Mouse (Mus musculus) limb, embryonic 11.5 days (tissue): ENCODE measurements around the gene Eci1. TPM values are rescaled to one million over a fixed set of nuclear protein-coding genes. Genes with fewer than 3 reads are reported as not detected.

Source experiments
- ATAC-seq: fragments of 200-750 bp; cut with Nextera tagmentation; 2 replicates; pipeline ENCODE4 v1.8.0; 2017; ENCODE audit warnings: low read depth; ENCODE audit not compliant: insufficient number of reproducible peaks, low FRiP score, low TSS enrichment
- DNase-seq: peaks from one replicate; pipeline ENCODE4 v3.0.0-alpha.2; 2015; ENCODE audit warnings: low spot score
- H3K27ac ChIP-seq: fragments of 300-500 bp; sonication (generic); replicated peaks from 2 replicates; pipeline ENCODE4 v1.5.1; 2014; ENCODE audit warnings: low read depth, mild to moderate bottlenecking, low read length
- H3K27me3 ChIP-seq: fragments of 300-500 bp; sonication (generic); 2 replicates; pipeline ENCODE4 v1.6.1; 2014; ENCODE audit warnings: mild to moderate bottlenecking, low read length, mixed read lengths; ENCODE audit not compliant: control insufficient read depth, insufficient read depth
- H3K36me3 ChIP-seq: fragments of 300-500 bp; sonication (generic); 2 replicates; pipeline ENCODE4 v1.6.1; 2014; ENCODE audit warnings: mild to moderate bottlenecking, low read length, moderate library complexity, mixed read lengths; ENCODE audit not compliant: control insufficient read depth, insufficient read depth
- H3K4me1 ChIP-seq: fragments of 300-500 bp; sonication (generic); 2 replicates; pipeline ENCODE4 v1.6.1; 2014; ENCODE audit warnings: low read length, mixed read lengths; ENCODE audit not compliant: control insufficient read depth, insufficient read depth
- H3K4me2 ChIP-seq: fragments of 300-500 bp; sonication (generic); 2 replicates; pipeline ENCODE4 v1.6.1; 2014; ENCODE audit warnings: low read depth, mild to moderate bottlenecking, moderate library complexity; ENCODE audit not compliant: severe bottlenecking
- H3K4me3 ChIP-seq: fragments of 300-500 bp; sonication (generic); 2 replicates; pipeline ENCODE4 v1.5.1; 2014; ENCODE audit warnings: low read depth, low read length
- H3K9ac ChIP-seq: fragments of 300-500 bp; sonication (generic); 2 replicates; pipeline ENCODE4 v1.6.1; 2014; ENCODE audit warnings: mild to moderate bottlenecking, low read length
- H3K9me3 ChIP-seq: fragments of 300-500 bp; sonication (generic); 2 replicates; pipeline ENCODE4 v1.6.1; 2016; ENCODE audit warnings: low read length; ENCODE audit not compliant: control insufficient read depth
- WGBS: fragments of 180-500 bp; shearing (Covaris S2); extraction: QIAGEN DNeasy Blood & Tissue Kit; methylation state at CpG from one replicate; pipeline ENCODE4 v1.1.7; 2014; 5-methylcytosine and 5-hydroxymethylcytosine counted together
- polyA plus RNA-seq: library from polyadenylated mRNA; unstranded; fragments of >200 nt; fragmentation: Nextera tagmentation; extraction: Ambion mirVana; gene quantifications from 2 replicates; pipeline ENCODE4 v1.2.1, GENCODE M21; 2014

Eci1 gene
- polyA plus RNA-seq, 1 experiment from 2014 or later: 90.0 TPM

DNA sequence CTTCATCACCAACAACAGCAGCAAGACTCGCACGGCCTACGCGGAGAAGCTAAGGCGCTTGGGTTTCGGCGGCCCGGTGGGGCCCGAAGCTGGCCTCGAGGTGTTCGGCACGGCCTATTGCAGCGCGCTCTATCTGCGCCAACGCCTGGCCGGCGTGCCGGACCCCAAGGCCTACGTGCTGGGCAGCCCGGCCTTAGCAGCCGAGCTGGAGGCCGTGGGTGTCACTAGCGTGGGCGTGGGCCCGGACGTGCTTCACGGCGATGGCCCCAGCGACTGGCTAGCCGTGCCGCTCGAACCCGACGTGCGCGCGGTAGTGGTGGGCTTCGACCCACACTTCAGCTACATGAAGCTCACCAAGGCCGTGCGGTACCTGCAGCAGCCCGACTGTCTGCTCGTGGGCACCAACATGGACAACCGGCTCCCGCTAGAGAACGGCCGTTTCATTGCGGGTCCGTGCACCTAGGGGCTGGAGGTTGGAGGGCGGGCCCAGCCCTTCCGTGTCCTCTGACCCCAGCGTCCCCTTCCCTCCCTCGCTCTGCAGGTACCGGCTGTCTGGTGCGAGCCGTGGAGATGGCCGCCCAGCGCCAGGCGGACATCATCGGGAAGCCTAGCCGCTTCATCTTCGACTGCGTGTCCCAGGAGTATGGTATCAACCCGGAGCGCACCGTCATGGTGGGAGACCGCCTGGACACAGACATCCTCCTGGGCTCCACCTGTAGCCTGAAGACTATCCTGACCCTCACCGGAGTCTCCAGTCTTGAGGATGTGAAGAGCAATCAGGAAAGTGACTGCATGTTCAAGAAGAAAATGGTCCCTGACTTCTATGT lies 44.5 kb downstream of the Eci1 start:
- H3K27me3 ChIP-seq: no peaks in the 10 kb centered on the region
- peak; percentile 49 for DNase-seq
- WGBS: 2% methylated on average over 68 of the region's 68 CpGs

DNA sequence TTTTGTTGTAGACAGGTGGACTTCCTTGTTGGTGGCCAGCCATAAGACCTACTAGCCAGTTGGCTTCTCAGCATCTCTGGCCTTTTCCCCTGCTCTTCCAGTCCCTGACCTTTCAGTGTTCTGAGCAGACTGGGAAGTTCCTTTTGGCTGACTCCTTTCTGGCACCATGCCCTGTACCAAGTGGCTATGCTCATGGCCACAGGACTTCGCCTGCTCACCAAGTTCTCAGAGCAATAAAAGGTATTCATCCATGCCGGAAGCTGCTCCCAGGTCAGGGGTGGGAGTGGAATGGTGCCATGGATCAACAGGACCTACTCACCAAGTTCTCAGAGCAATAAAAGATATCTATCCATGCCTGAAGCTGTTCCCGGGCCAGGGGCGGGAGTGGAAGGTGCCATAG lies 46.1 kb downstream of the Eci1 start:
- H3K9me3 ChIP-seq: no peaks in the 10 kb centered on the region
- 89% methylated on average over 4 of the region's 4 CpGs for WGBS
- H3K4me3 ChIP-seq: no peak overlapping the region
- H3K27me3 ChIP-seq: no peaks in the 10 kb centered on the region
- peak overlapping the region; percentile 98; the same call in 1 of the 2 replicates for H3K4me2 ChIP-seq
- DNase-seq (no peak), ATAC-seq (no peak)
- no peak overlapping the region for H3K27ac ChIP-seq
- peaks cover 21% of the 10 kb centered on the region for H3K36me3 ChIP-seq
- peaks cover 12% of the 10 kb centered on the region for H3K4me1 ChIP-seq
- no peak overlapping the region for H3K9ac ChIP-seq

More for the DNA sequence above, 44.5 kb downstream of the Eci1 start:
- peak overlapping the region; percentile 65 for H3K4me3 ChIP-seq
- H3K4me1 ChIP-seq: peaks cover 12% of the 10 kb centered on the region
- peak overlapping the region; percentile 98 for H3K4me2 ChIP-seq
- peak; percentile 28 for ATAC-seq
- peak overlapping the region; percentile 31; the same call in 1 of the 2 replicates for H3K27ac ChIP-seq
- H3K9ac ChIP-seq: peak overlapping the region; percentile 73
- no peaks in the 10 kb centered on the region for H3K9me3 ChIP-seq
- H3K36me3 ChIP-seq: peaks cover 13% of the 10 kb centered on the region

DNA sequence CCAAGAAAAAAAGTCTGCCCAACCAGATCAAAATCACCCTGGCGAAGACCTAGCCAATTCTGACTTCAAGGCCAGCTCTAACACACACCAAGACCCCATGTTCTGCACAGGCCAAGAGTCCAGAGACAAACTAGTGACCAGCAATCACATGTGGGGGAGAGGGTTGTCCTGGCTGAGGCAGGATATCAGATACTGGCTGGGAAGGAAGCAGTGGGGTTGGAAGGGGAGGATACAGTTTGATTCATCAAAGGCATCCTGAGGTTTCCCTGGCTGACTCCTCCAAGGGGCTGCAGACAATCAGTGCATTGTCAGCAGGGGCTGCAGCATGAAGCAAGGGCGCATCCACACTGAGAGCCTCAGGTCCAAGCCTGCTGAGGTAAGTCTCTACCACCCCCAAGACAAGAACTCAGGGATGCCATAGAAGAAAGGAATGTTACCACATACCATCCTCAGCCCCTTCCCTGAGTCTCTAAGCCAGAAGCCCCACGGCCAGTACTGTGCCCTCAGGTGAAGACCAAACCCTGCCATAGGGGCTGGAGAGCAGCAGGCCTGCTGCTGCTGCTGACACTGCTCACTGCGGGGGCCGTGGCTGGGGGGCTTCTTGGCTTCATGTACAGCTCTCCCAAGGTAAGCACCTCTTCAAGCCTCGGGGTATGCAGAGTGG lies 47.3 kb downstream of the Eci1 start, which contains the start of gene Bricd5:
TSS of gene Bricd5 (plus strand) at position 273 of the 664 bp plus-strand sequence.
- Histone ChIP-seq H3K4me3 (no peak within 1 kb of the TSS), H3K27me3 (no peaks in the 10 kb centered on the region), H3K27ac (peak within 1 kb of the TSS; percentile 26; the same call in 1 of the 2 replicates), H3K9me3 (no peaks in the 10 kb centered on the region), H3K9ac (no peak within 1 kb of the TSS), H3K36me3 (peaks cover 21% of the 10 kb centered on the region), H3K4me1 (peaks cover 17% of the 10 kb centered on the region), H3K4me2 (no peak within 1 kb of the TSS)
- WGBS: 88% methylated on average over 6 of the region's 6 CpGs
- ATAC-seq (no peak), DNase-seq (no peak)

DNA sequence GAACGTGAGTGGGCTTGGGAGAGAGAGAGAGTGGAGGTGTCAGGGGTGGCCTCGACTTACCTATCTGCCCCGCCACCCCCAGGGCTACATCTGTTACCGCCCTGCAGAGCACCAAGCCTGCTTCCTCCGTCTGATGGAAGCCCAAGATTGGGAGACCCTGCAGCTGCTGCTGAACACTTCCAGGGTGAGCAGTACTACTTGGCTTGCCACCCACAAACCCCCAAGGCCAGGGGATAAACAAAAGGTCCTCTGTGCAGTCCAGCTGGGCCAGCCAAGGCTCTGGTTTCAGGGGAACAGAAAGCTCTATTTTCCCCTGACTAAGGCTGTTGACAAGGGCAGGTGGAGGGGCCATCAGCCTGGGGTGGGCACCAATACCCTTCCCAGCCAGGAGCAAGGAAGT lies 48.1 kb downstream of the Eci1 start:
- Histone ChIP-seq H3K27me3 (no peaks in the 10 kb centered on the region), H3K4me2 (no peak overlapping the region), H3K4me1 (peaks cover 17% of the 10 kb centered on the region), H3K4me3 (no peak overlapping the region), H3K36me3 (peaks cover 21% of the 10 kb centered on the region), H3K27ac (peak overlapping the region; percentile 26; the same call in 1 of the 2 replicates), H3K9me3 (no peaks in the 10 kb centered on the region), H3K9ac (no peak overlapping the region)
- ATAC-seq (no peak), DNase-seq (no peak)
- 84% methylated on average over 5 of the region's 5 CpGs for WGBS

DNA sequence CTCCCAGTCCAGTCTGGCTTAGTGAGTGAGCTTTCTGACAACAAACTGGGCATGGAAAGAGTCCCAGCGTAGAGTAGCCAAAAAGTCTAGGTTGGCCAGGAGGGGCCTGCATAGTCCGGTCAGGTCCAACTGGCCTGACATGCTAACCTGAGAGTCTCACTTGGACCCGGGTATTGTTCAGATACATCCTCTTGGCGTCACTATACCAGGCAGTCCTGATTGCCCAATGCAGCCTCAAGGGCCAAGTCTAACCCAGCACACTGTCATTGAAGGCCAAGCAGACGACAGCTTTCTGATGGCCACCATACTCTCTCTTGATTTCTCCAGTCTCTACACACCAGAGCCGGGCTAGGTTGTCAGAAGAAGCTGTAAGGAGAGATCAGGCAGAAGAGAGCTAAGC lies 49.1 kb downstream of the Eci1 start:
- 91% methylated on average over 6 of the region's 6 CpGs for WGBS
- H3K4me2 ChIP-seq: no peak overlapping the region
- no peak overlapping the region for H3K4me3 ChIP-seq
- no peak overlapping the region for H3K9ac ChIP-seq
- no peaks in the 10 kb centered on the region for H3K9me3 ChIP-seq
- no peak for ATAC-seq
- H3K27ac ChIP-seq: no peak overlapping the region
- no peaks in the 10 kb centered on the region for H3K27me3 ChIP-seq
- no peak for DNase-seq
- H3K36me3 ChIP-seq: peaks cover 21% of the 10 kb centered on the region
- peaks cover 20% of the 10 kb centered on the region for H3K4me1 ChIP-seq

DNA sequence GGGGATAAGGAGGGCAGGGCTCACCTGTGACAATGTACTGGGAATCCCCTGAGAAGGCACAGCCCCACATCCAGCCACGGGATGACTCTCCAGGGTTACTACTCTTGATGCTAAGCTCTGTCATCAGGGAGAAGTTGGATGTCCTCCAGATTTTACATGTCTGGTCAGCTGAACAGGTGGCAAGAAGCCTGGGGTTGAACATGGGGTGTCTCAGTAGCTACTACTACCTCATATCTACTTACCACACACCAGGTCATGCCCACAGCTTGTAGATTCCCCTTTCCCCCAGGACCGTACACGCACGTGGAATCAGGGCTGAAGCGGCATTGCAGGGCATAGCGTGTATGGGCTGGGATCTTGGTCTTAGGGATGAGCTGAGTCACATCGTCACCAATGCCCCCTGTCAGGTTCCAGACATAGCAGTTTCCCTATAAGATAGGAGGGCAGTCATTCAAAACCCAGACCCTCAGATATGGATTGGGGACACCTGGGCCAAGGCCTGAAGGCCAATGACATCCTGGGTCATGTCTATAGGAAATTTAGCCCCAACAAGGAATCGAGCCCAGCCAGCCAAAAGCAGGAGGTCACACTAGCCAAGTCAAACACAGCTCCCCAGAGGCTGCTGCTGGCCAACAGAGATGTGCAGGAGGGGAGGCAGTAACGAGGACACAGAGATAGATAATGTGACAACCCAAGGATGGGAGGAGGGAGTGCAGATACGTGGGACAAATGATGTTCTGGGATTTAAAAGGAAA lies 49.8 kb downstream of the Eci1 start:
- 90% methylated on average over 10 of the region's 10 CpGs for WGBS
- H3K4me3 ChIP-seq: no peak overlapping the region
- DNase-seq (no peak), ATAC-seq (no peak)
- H3K4me2 ChIP-seq: no peak overlapping the region
- no peaks in the 10 kb centered on the region for H3K9me3 ChIP-seq
- no peak overlapping the region for H3K9ac ChIP-seq
- H3K27ac ChIP-seq: no peak overlapping the region
- no peaks in the 10 kb centered on the region for H3K27me3 ChIP-seq
- peaks cover 21% of the 10 kb centered on the region for H3K36me3 ChIP-seq
- peaks cover 17% of the 10 kb centered on the region for H3K4me1 ChIP-seq

DNA sequence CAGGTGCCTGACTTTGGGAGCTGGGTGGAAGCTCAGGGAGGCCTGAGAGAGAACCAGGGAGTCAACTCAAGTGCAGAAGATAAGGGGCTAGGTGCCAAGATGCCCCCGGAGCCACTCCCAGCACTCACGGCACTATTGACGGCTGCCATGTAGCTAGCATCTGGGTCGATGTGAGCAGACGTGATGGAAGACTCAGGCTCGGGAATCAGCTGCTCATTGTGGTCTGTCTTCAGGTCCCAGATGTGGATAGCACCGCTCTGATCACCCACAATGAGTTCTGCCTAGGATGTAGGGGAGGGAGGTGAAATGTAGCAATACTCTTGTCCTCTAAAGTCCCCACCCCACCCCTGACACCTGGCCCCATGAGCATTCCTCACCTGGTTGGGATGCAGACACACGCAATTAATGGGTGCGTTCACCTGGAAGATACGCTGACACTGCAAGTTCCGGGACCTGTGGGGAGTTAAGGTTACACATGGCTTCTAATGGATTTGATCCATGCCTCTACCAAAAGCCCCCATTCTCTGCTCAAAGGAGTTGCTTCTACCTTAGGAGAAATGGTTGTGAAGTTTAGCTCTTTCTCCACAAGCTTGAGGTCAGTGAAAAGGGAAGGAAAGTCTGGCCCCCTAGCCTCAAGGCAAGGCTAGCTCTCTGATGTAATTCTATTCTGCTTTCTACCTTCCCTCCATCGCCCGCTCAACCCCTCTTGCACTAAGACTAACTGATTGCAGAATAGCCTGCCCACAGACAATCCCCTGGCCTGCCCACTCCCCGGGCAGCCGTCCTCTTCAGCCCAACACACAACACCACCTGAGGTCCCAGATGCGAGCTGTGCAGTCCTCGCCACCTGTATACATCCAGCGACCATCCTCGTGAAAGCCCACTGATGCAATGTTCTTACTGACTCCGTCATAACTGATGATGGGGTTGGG lies 50.9 kb downstream of the Eci1 start:
- Histone ChIP-seq H3K4me3 (peak overlapping the region; percentile 82; the same call in 1 of the 2 replicates), H3K4me2 (peak overlapping the region; percentile 58; the same call in 1 of the 2 replicates), H3K36me3 (peaks cover 21% of the 10 kb centered on the region), H3K27me3 (no peaks in the 10 kb centered on the region), H3K9me3 (no peaks in the 10 kb centered on the region), H3K4me1 (peaks cover 8% of the 10 kb centered on the region), H3K27ac (no peak overlapping the region), H3K9ac (peak overlapping the region; percentile 91; the same call in 1 of the 2 replicates)
- ATAC-seq (no peak), DNase-seq (no peak)
- WGBS: 94% methylated on average over 20 of the region's 20 CpGs
